Mouse (Mus musculus): Measurements from ENCODE around the gene Camk1.
"Not testable (repeated sequence)": the region's sequence is repeated elsewhere in the genome, so short reads cannot be mapped to it uniquely, and the experiment has no call there.

Camk1 gene

DNA sequence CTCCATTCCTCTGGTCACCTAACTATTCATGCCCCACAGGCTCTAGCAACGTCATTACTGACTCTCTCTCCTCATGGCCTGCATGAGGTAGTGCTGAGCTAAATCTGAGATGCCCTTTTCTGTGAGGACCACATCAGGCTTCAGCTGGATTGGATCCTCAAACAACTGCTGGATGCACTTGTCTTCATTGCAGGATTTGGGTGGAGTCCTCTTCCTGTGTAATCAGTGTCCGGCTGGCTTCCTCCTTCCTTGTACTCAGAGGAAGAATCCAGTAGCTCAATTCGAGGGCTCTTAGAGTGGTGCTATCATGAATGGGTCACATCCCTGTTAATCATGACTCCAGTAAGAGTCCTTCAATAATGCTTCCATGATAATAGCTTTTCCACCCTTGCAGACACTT is 9.9 kb upstream of the Camk1 start:
- DNase-seq, result no peak

GRCm38 (mm10) chr6:113352820-113353219 is 9.0 kb upstream of the Camk1 start:
- DNase-seq, result no peak

GRCm38 (mm10) chr6:113351653-113352052 is 7.9 kb upstream of the Camk1 start:
- DNase-seq, result no peak

DNA sequence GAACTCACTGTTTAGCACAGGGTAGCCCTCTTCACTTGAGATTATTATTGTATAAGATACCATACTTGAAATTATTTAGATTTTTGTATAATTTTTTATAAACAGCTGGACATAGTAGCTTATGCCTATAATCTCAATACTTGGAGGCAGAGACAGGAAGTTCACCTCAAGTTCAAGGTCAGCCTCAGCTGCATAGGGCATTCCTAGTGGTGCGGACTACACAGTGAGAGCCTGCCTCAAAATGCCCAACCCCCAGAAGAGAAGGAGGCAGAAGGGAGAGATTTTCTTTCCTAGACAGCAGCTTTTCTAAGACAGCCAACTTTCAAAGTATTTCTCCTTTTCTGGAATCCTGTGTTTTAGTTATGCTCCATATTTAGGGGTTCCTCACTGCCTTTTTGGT is 7.4 kb upstream of the Camk1 start:
- no peak for DNase-seq

- no peak for DNase-seq
These were observed 6.8 kb upstream of the Camk1 start for GRCm38 (mm10) chr6:113350538-113350937.

DNA sequence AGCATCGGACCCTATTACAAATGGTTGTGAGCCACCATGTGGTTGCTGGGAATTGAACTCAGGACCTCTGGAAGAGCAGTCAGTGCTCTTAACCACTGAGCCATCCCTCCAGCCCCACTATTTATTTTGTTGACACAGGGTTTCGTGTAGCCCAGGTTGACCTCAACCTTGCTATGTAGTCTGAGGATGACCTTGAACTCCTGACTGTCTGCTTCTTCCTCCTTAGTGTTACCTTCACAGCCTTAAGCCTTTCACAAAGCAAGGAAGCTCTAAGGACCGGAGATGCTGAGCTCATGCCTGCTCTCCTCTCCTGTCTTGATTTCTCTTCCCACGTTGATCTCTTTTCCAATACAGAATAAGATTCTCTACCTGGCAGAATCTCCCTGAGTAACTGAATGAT is 3.1 kb upstream of the Camk1 start:
- no peak for DNase-seq

- DNase-seq, result no peak
These were observed 537 bp upstream of the Camk1 start for GRCm38 (mm10) chr6:113344321-113344720.

GRCm38 (mm10) chr6:113342297-113342696 is 1.5 kb downstream of the Camk1 start:
- DNase-seq, result no peak

- no peak for DNase-seq
These were observed 2.2 kb downstream of the Camk1 start for GRCm38 (mm10) chr6:113341574-113341973.

- DNase-seq, result no peak
These were observed 6.7 kb downstream of the Camk1 start for GRCm38 (mm10) chr6:113336852-113337620.

DNA sequence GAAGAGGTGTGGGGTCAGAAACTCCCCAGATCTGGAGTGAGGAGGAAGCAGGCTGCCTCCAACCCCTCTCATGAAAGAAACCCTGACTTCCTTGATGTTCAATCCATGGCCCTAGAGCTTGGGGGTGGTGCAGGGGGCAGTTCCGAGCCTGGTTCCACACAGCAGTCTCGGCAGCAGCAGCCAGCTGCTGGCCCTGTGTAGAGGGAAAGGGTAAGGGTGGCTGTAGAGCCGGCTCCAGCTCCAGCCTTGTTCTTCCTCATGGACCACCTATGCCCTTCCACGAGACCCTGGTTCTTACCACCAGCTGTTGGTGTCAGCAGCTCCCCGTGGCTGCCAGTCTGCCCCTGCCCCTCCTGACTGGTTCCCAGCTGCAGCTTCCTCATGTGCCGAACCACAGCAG is 9.6 kb downstream of the Camk1 start:
- DNase-seq, result no peak

DNA sequence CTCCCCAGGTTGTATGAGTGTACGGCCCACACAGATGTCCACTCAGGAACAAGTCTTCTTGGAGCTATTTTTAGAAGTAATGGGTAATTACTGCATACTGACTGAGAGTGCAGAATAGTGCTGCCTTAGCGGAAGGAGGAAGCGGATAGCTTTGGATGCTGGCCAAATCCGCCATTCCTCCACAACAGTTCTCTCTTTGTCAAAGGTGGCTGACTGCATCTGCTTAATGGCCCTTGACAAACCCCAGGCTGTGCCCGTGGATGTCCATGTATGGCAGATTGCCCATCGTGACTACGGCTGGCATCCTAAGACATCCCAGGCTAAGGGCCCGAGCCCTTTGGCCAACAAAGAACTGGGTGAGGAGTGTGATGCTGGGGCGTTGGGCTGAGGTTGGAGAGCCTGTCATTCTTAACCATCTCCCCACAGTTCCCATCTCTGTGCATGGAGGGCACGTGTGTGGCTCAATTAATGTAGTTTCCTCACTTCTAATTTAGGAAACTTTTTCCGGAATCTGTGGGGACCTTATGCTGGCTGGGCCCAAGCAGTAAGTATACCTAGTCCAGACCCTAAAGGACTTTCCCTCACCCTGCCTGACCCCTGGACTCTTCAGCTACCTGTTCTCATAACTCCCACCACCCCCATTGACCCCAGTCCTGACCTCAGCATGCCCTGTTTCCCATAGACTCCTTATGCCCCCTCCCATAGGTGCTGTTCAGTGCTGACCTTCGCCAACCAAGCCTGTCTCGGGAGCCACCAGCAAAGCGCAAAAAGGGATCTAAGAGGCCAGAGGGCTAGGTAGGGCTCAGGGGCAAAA is 10.4 kb downstream of the Camk1 start:
- no peak for DNase-seq

- DNase-seq, result not testable (repeated sequence)
These were observed 11.1 kb downstream of the Camk1 start for GRCm38 (mm10) chr6:113332734-113333133.

GRCm38 (mm10) chr6:113331721-113332120 is 12.1 kb downstream of the Camk1 start:
- DNase-seq, result no peak

GRCm38 (mm10) chr6:113330547-113330946 is 13.2 kb downstream of the Camk1 start:
- peak; percentile 57 to 60 for DNase-seq

DNA sequence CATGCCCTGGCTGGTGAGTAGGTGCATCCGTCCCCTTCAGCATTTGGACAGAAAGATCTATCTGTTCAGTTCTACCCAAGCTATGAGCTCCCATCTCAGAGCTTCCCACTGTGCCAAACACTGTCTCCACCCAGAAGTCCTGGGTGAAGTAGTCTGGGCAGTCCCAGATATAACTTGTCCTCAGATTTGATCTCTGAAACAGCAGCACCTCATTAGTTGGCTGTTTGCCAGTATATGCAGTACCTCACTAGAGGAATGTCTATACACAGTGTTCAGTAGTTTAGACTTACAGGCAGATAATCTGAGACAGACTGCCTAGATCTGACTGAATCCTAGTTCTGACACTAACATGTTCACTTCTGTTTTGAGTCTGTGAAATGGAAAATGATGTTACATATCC is 14.4 kb downstream of the Camk1 start:
- DNase-seq, result no peak

DNA sequence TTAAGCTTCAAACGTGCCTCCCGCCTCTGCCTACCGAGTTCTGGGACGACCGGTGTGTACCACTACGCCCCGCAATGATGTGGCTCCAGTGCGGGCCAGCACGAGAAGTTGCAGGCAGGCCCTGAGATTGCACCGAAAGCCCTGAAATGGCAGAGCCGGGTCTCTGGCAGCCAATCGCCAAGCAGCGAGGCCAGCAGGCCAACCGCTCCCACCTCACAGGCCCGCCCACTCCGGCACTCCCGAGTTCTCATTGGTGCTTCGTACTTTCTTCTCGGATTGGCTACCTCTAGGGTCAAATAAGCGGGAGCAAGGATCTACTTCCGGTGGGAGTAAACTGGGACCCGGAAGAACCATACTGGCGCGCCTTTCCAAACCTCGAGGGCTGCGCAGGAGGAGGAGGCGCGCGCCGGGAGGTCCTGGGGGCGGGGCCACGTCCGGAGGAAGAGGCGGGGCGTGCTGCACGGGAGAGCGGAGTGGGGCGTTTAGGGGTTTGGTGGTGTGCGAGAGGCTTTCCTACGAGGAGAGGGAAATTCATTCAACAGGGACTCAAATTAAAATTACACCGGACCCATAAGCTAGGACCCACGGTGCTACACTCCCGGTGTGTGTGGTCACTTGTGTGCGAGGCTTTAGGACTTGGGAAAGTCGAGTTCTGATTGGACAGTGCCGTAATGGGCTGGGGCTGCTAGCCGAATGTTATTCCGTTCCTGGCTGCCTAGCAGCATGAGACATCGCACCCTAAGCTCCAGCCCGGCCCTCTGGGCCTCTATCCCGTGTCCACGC is 17.1 kb downstream of the Camk1 start, which contains the start of gene Ogg1:
Gene Ogg1 (plus strand): TSS at position 440 of the 783 bp plus-strand sequence.
- peak; percentile 95 to 96 for DNase-seq

DNA sequence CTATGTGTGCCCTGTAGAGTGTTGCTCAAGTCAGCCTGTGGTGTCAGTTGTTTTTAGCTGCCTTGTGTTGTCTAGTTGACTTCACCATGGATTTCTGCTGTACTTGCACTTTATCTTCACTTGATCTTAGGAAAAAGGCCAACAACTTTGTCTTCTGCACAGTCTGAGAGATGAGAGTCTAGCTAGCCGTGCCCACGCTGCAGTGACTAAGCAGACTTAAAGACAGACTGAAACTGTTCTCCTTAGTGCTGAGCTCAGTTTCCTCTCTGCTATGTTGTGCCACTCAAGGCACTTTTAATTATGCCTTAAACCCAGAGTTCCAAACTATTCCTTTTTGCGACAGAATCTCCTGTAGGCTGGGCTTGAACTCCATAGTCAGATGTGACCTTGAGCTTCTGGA is 27.8 kb downstream of the Camk1 start:
- no peak for DNase-seq

DNA sequence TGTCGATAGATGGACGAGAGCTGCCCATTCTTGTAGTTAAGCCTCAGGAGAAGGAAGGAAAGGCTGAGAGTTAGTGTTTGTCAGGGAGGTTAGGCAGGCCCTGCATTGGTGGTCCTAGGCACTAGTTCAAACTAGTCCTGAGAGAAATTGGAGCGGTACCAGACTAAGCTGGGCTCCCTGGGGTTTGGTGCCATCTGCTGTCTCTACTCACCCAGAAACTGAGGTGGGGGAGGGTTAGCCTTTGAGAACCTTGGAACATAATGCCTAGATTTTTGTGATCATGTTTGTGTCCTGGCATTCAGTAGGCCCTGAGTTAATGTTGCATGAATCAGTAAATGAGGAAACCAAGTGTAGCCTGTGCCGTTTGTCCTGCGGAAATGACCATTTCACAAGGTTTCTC is 35.6 kb downstream of the Camk1 start:
- peak; percentile 58 to 67 for DNase-seq

DNA sequence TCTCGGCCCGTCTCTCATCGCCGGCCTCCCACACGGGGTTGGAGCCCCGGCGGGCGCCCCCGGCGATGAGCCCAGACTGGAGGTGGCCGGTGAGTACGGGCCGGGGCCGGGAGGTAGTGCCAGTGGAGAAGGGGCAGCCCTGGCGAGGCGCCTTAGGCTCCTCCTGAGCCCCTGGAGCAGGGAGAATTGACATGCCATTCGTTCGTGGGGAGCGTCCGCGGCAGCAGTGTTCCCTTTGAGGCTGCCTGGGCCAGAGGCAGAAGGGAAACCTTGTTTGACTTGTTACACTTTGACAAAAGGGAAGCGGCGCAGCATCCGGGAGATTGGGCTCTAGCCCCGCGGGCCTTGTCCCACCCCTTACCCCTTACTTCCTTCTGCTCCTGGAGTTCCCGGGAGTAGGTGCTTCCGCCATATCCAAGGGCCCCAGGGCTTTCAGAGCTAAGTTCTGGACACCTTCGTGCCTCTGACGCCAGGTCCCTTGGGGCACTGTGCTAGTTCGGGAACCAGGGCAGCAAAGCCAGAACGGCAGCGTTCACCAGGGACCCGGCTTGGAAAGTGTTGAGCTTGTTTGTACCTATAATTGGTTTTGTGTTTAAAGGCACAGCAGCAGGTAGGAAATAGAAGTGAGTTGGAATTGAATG is 36.2 kb downstream of the Camk1 start:
- peak; percentile 58 to 62 for DNase-seq

DNA sequence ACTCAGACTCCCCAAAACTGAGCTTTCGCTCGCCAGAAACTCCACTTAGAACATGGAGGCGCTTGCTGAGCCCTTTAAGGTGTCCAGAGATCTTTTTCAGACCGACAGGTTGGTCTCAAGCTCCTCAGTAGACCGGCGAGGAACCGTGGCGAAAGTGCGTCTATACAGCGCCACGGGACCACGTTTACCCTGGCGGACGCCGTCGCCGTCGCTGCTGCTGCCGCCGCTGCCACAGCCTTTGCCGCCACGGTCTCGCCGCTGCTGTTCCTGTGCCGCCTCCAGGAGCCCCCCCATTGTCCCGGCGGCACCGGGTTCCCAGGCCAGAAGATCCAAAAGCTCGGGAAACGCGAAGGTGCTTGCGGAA is 36.8 kb downstream of the Camk1 start, which contains the start of gene Brpf1:
Gene Brpf1 (plus strand): TSS at position 152 of the 364 bp plus-strand sequence.
- no peak for DNase-seq

DNA sequence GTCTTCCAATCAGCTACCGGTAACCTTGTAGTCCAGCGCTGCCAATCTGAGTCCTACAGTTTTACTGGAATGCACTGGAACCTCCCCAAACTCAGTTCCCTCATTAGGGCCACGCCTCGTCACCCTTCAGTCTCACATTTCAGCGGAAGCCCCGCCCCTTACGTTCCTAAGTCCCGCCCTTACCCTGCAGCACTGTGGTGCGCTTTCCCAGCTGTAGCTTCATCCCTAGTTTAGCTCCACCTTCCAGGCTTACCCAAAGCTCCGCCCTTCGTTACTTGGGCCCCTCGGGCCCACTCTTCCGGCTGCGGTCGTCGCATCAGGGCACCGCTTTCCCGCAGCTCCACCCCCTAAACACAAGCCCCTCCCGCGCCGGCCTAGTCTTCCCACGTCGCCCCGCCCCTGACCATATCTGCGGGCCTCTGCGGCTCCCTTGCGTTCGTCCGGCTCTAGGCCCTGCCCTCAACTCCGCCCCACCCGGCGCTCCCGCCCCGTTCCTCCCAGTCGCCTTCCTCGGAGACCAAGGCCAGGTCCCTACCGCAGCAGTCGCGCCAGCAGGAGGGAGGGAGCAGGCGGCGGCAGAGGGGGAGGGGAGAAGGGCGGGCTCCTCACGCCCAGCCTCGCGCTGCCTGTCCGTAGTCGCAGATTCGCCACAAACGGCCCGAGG is 37.3 kb downstream of the Camk1 start:
- peak; percentile 99 to 100 for DNase-seq
